Comparison of ENCODE assay signal across 8 mouse cellular contexts in genomic region chr4:21847481-21848286, GRCm38 (mm10). TPM values are rescaled to one million over a fixed set of nuclear protein-coding genes. Genes with fewer than 3 reads are reported as not detected.
DNase-seq lines count a peak whose midpoint lies in the region; ATAC-seq lines count a peak whose summit lies in the region.

Gene Pnisr (plus strand): TSS chr4:21847583.

- peak; percentile 99 for DNase-seq in adipocyte (ENCODE audit: low spot score)
- DNase-seq in embryo, embryonic 10 days (ENCODE audit: low spot score): peak; percentile 98
- peak; percentile 96 for DNase-seq in gastrocnemius, postnatal 10 days
- DNase-seq in induced T-regulatory cell, adult 2 months (ENCODE audit: low read depth): peak; percentile 98
- DNase-seq in left cerebral cortex, adult 9 months (ENCODE audit: low spot score in 2 of 2): peak; percentile 91 to 97
- peak; percentile 97 for DNase-seq in right cerebral cortex, postnatal 14 days
- DNase-seq in urinary bladder, postnatal 36 days (ENCODE audit: low spot score in 2 of 2): peak; percentile 88 to 92

- ATAC-seq in megakaryocyte progenitor cell, adult 5-6 weeks (replicated peaks; ENCODE audit: poor library complexity): peak; percentile 89

RNA-seq across cellular contexts. Expression of gene Pnisr, which starts in this region (rescaled TPM):
- total RNA-seq in gastrocnemius, postnatal 10 days (2021): 10 to 100 TPM; 42.6 to 61.7 TPM
- 85.0 and 160 TPM in 2 replicates for total RNA-seq in megakaryocyte progenitor cell, adult 5-6 weeks (2015)
- 74.3 and 115 TPM in 2 replicates for total RNA-seq in megakaryocyte progenitor cell, adult 5-6 weeks (2017)

Comparison
In these comparisons a context has a peak if more than half of its experiments do, and no peak if none do; other contexts are left out.
1. Peak in every context shown above with its lines: DNase-seq and ATAC-seq.